In genomic region chr1:157076781-157077705, GRCm38 (mm10) we compare ENCODE assay signal across 8 mouse cellular contexts. TPM values are rescaled to one million over a fixed set of nuclear protein-coding genes. Genes with fewer than 3 reads are reported as not detected.
DNase-seq lines count a peak whose midpoint lies in the region; ATAC-seq and TF ChIP-seq lines count a peak whose summit lies in the region.

No protein-coding gene starts in this region.

- no peaks in the 10 kb centered on the region for H3K36me3 ChIP-seq in embryonic facial prominence, embryonic 14.5 days (ENCODE audit: control insufficient read depth, insufficient read depth, low read length)
- no peaks in the 10 kb centered on the region for H3K36me3 ChIP-seq in kidney, embryonic 15.5 days
- H3K36me3 ChIP-seq in limb, embryonic 14.5 days (ENCODE audit: control insufficient read depth, insufficient read depth, low read length): no peaks in the 10 kb centered on the region

- no peak overlapping the region for H3K9ac ChIP-seq in embryonic facial prominence, embryonic 14.5 days (ENCODE audit: low read depth, low read length)
- H3K9ac ChIP-seq in kidney, embryonic 15.5 days: no peak overlapping the region
- H3K9ac ChIP-seq in limb, embryonic 14.5 days (ENCODE audit: low read depth, low read length, severe bottlenecking): no peak overlapping the region

- peaks cover 6% of the 10 kb centered on the region; the same call in 1 of the 2 replicates for H3K4me1 ChIP-seq in embryonic facial prominence, embryonic 14.5 days (ENCODE audit: control insufficient read depth, insufficient read depth, low read length)
- H3K4me1 ChIP-seq in kidney, embryonic 15.5 days: peaks cover 30% of the 10 kb centered on the region
- 0 out of 2 replicates have a peak, but pooled peaks cover 3% of the 10 kb centered on the region for H3K4me1 ChIP-seq in limb, embryonic 14.5 days (ENCODE audit: control insufficient read depth, insufficient read depth, low read length)

- peak; percentile 13; the same call in 1 of the 2 replicates for ATAC-seq in embryonic facial prominence, embryonic 14.5 days (ENCODE audit: low read depth)
- 0 out of 2 replicates have a peak, but pooled peaks have one; percentile 9 for ATAC-seq in kidney, embryonic 15.5 days (replicated peaks; ENCODE audit: low FRiP score)
- ATAC-seq in limb, embryonic 14.5 days (ENCODE audit: low FRiP score, low read depth): no peak

- TF ChIP-seq POLR2A in limb, embryonic 14.5 days (IDR thresholded peaks at IDR 0.05; ENCODE audit: borderline replicate concordance, extremely low read depth, insufficient read depth, insufficient read length): no peak

- DNase-seq in B cell, adult 2 months: peak; percentile 92 to 95
- DNase-seq in adrenal gland, postnatal 4 days (ENCODE audit: low spot score in 2 of 2): peak; percentile 84 to 86
- peak; percentile 87 for DNase-seq in embryonic facial prominence, embryonic 14.5 days (ENCODE audit: low spot score)
- peak; percentile 78 to 84 for DNase-seq in heart, adult 9 months (ENCODE audit: low spot score in 2 of 2)
- peak; percentile 77 for DNase-seq in limb, embryonic 14.5 days (ENCODE audit: low spot score)
- peak; percentile 38 to 75 for DNase-seq in monocyte, adult 2 months (ENCODE audit: low read depth in 1 of 2, low spot score in 2 of 2)
- peak; percentile 86 to 92 for DNase-seq in spleen, postnatal 10 days (ENCODE audit: low spot score in 2 of 2)

- peak overlapping the region; percentile 18; the same call in 1 of the 2 replicates for H3K4me2 ChIP-seq in embryonic facial prominence, embryonic 14.5 days (ENCODE audit: low read depth, low read length)
- H3K4me2 ChIP-seq in kidney, embryonic 15.5 days: peak overlapping the region; percentile 17; the same call in 1 of the 2 replicates
- H3K4me2 ChIP-seq in limb, embryonic 14.5 days (replicated peaks; ENCODE audit: low read depth, low read length, severe bottlenecking): 0 out of 2 replicates have a peak overlapping the region, but pooled peaks have one; percentile 7

- H3K27me3 ChIP-seq in embryonic facial prominence, embryonic 14.5 days (replicated peaks; ENCODE audit: control insufficient read depth, insufficient read depth, low read length): no peaks in the 10 kb centered on the region
- H3K27me3 ChIP-seq in kidney, embryonic 15.5 days: 0 out of 2 replicates have a peak, but pooled peaks cover 4% of the 10 kb centered on the region
- no peaks in the 10 kb centered on the region for H3K27me3 ChIP-seq in limb, embryonic 14.5 days (ENCODE audit: control insufficient read depth, insufficient read depth, low read length)

- no peak overlapping the region for H3K27ac ChIP-seq in embryonic facial prominence, embryonic 14.5 days (replicated peaks; ENCODE audit: low read depth, low read length)
- no peak overlapping the region for H3K27ac ChIP-seq in kidney, embryonic 15.5 days
- H3K27ac ChIP-seq in limb, embryonic 14.5 days (replicated peaks; ENCODE audit: low read depth, low read length): no peak overlapping the region

- 57% methylated on average over 43 of the region's 43 CpGs for WGBS in embryonic facial prominence, embryonic 14.5 days
- WGBS in kidney, embryonic 15.5 days: 63% methylated on average over 43 of the region's 43 CpGs
- WGBS in limb, embryonic 14.5 days: 60% methylated on average over 43 of the region's 43 CpGs

- no peak overlapping the region for H3K4me3 ChIP-seq in embryonic facial prominence, embryonic 14.5 days (ENCODE audit: low read depth, low read length)
- no peak overlapping the region for H3K4me3 ChIP-seq in kidney, embryonic 15.5 days (replicated peaks)
- H3K4me3 ChIP-seq in limb, embryonic 14.5 days (replicated peaks; ENCODE audit: low read length): no peak overlapping the region

- H3K9me3 ChIP-seq in embryonic facial prominence, embryonic 14.5 days (ENCODE audit: control insufficient read depth, low read length): no peaks in the 10 kb centered on the region
- H3K9me3 ChIP-seq in kidney, embryonic 15.5 days (replicated peaks): no peaks in the 10 kb centered on the region
- no peaks in the 10 kb centered on the region for H3K9me3 ChIP-seq in limb, embryonic 14.5 days (ENCODE audit: control insufficient read depth, low read length)

RNA-seq across cellular contexts. Expression of gene Tex35, which starts 31.4 kb away (rescaled TPM):
- not detected for total RNA-seq in adrenal gland, postnatal 4 days (2021)
- not detected in 2 replicates for polyA plus RNA-seq in embryonic facial prominence, embryonic 14.5 days (2014; fragmentation: Nextera tagmentation; extraction: Ambion mirVana)
- polyA plus RNA-seq in kidney, embryonic 15.5 days (2015; fragmentation: Nextera tagmentation; extraction: Ambion mirVana): not detected in 2 replicates
- not detected in 2 replicates for polyA plus RNA-seq in limb, embryonic 14.5 days (2012; rRNA removed)
- polyA plus RNA-seq in limb, embryonic 14.5 days (2014; fragmentation: Nextera tagmentation; extraction: Ambion mirVana): not detected in 2 replicates
